Mouse (Mus musculus) lung, embryonic 15.5 days (tissue): ENCODE data around the gene Lmln. TPM values are rescaled to one million over a fixed set of nuclear protein-coding genes. Genes with fewer than 3 reads are reported as not detected.
"Not testable (repeated sequence)": the region's sequence is repeated elsewhere in the genome, so short reads cannot be mapped to it uniquely, and the experiment has no call there.

Source experiments
- ATAC-seq: fragments of 200-750 bp; cut with Nextera tagmentation; 2 replicates; pipeline ENCODE4 v1.8.0; 2017; ENCODE audit warnings: moderate number of reproducible peaks, borderline replicate concordance; ENCODE audit not compliant: low FRiP score, low TSS enrichment; ENCODE audit errors: extremely low read depth
- H3K27ac ChIP-seq: fragments of 300-500 bp; sonication (generic); 2 replicates; pipeline ENCODE4 v1.5.1; 2015; ENCODE audit warnings: moderate library complexity, mild to moderate bottlenecking, inconsistent platforms
- H3K27me3 ChIP-seq: fragments of 300-500 bp; sonication (generic); 2 replicates; pipeline ENCODE4 v1.6.1; 2015; ENCODE audit warnings: inconsistent platforms
- H3K36me3 ChIP-seq: fragments of 300-500 bp; sonication (generic); 2 replicates; pipeline ENCODE4 v1.6.1; 2015; ENCODE audit warnings: inconsistent platforms
- H3K4me1 ChIP-seq: fragments of 300-500 bp; sonication (generic); 2 replicates; pipeline ENCODE4 v1.6.1; 2015; ENCODE audit warnings: inconsistent platforms
- H3K4me2 ChIP-seq: fragments of 300-500 bp; sonication (generic); 2 replicates; pipeline ENCODE4 v1.6.1; 2015; ENCODE audit warnings: inconsistent platforms, mild to moderate bottlenecking, moderate library complexity
- H3K4me3 ChIP-seq: fragments of 300-500 bp; sonication (generic); 2 replicates; pipeline ENCODE4 v1.5.1; 2015; ENCODE audit warnings: mild to moderate bottlenecking, inconsistent platforms
- H3K9ac ChIP-seq: fragments of 300-500 bp; sonication (generic); 2 replicates; pipeline ENCODE4 v1.6.1; 2015; ENCODE audit warnings: inconsistent platforms
- H3K9me3 ChIP-seq: fragments of 300-500 bp; sonication (generic); 2 replicates; pipeline ENCODE4 v1.6.1; 2016; ENCODE audit warnings: inconsistent platforms
- WGBS: fragments of 180-500 bp; shearing (Covaris S2); methylation state at CpG from one replicate; pipeline ENCODE4 v1.1.7; 2015; 5-methylcytosine and 5-hydroxymethylcytosine counted together
- polyA plus RNA-seq: library from polyadenylated mRNA; unstranded; fragments of >200 nt; fragmentation: Nextera tagmentation; extraction: Ambion mirVana; gene quantifications from 2 replicates; pipeline ENCODE4 v1.2.1, GENCODE M21; 2015

Gene Lmln
- polyA plus RNA-seq, 1 experiment from 2014 or later = 4.2 TPM

GRCm38 (mm10) chr16:33141758-33142280, 79.5 kb downstream of the Lmln start:
- H3K36me3 ChIP-seq = no peaks in the 10 kb centered on the region
- H3K27me3 ChIP-seq = no peaks in the 10 kb centered on the region
- 47% methylated on average over 3 of the region's 3 CpGs for WGBS
- no peak overlapping the region for H3K4me3 ChIP-seq
- H3K9me3 ChIP-seq = no peaks in the 10 kb centered on the region
- no peak overlapping the region for H3K9ac ChIP-seq
- H3K4me1 ChIP-seq = no peaks in the 10 kb centered on the region
- no peak overlapping the region for H3K27ac ChIP-seq
- no peak for ATAC-seq
- no peak overlapping the region for H3K4me2 ChIP-seq

- H3K27ac ChIP-seq = no peak overlapping the region
- no peaks in the 10 kb centered on the region for H3K36me3 ChIP-seq
- H3K27me3 ChIP-seq = no peaks in the 10 kb centered on the region
- no peak overlapping the region for H3K4me2 ChIP-seq
- no peaks in the 10 kb centered on the region for H3K9me3 ChIP-seq
- no peak overlapping the region for H3K4me3 ChIP-seq
- no peak overlapping the region for H3K9ac ChIP-seq
- WGBS = 58% methylated on average over 2 of the region's 2 CpGs
- ATAC-seq = no peak
- H3K4me1 ChIP-seq = no peaks in the 10 kb centered on the region
Measured at GRCm38 (mm10) chr16:33143452-33143851, 81.1 kb downstream of the Lmln start.

- H3K27ac ChIP-seq = no peak overlapping the region
- no peak overlapping the region for H3K4me3 ChIP-seq
- WGBS = 90% methylated on average over 3 of the region's 3 CpGs
- no peaks in the 10 kb centered on the region for H3K36me3 ChIP-seq
- H3K9me3 ChIP-seq = no peaks in the 10 kb centered on the region
- no peak overlapping the region for H3K9ac ChIP-seq
- H3K4me2 ChIP-seq = no peak overlapping the region
- no peak for ATAC-seq
- no peaks in the 10 kb centered on the region for H3K4me1 ChIP-seq
- no peaks in the 10 kb centered on the region for H3K27me3 ChIP-seq
Measured at GRCm38 (mm10) chr16:33146185-33146584, 83.9 kb downstream of the Lmln start.

GRCm38 (mm10) chr16:33148135-33148534, 85.8 kb downstream of the Lmln start:
- H3K4me2 ChIP-seq = no peak overlapping the region
- no peak overlapping the region for H3K27ac ChIP-seq
- no peaks in the 10 kb centered on the region for H3K9me3 ChIP-seq
- no peaks in the 10 kb centered on the region for H3K36me3 ChIP-seq
- WGBS = 81% methylated on average over 4 of the region's 4 CpGs
- H3K4me1 ChIP-seq = no peaks in the 10 kb centered on the region
- H3K9ac ChIP-seq = no peak overlapping the region
- no peak for ATAC-seq
- H3K27me3 ChIP-seq = no peaks in the 10 kb centered on the region
- H3K4me3 ChIP-seq = no peak overlapping the region

- H3K9me3 ChIP-seq, H3K4me2 ChIP-seq, H3K27me3 ChIP-seq, H3K36me3 ChIP-seq, H3K9ac ChIP-seq, H3K4me1 ChIP-seq, H3K27ac ChIP-seq, H3K4me3 ChIP-seq, ATAC-seq: not testable (repeated sequence)
- WGBS = 74% methylated on average over 9 of the region's 9 CpGs
Measured at GRCm38 (mm10) chr16:33150875-33151274, 88.6 kb downstream of the Lmln start.

- Histone ChIP-seq H3K9me3 (no peaks in the 10 kb centered on the region), H3K27me3 (no peaks in the 10 kb centered on the region), H3K27ac (no peak overlapping the region), H3K36me3 (no peaks in the 10 kb centered on the region), H3K4me2 (no peak overlapping the region), H3K4me3 (no peak overlapping the region), H3K4me1 (no peaks in the 10 kb centered on the region), H3K9ac (no peak overlapping the region)
- WGBS = 58% methylated on average over 8 of the region's 8 CpGs
- no peak for ATAC-seq
Measured at GRCm38 (mm10) chr16:33151558-33151957, 89.2 kb downstream of the Lmln start.

GRCm38 (mm10) chr16:33154992-33155391, 92.7 kb downstream of the Lmln start:
- 49% methylated on average over 4 of the region's 4 CpGs for WGBS
- Histone ChIP-seq H3K9me3 (no peaks in the 10 kb centered on the region), H3K4me3 (no peak overlapping the region), H3K4me1 (no peaks in the 10 kb centered on the region), H3K27ac (no peak overlapping the region), H3K36me3 (no peaks in the 10 kb centered on the region), H3K27me3 (no peaks in the 10 kb centered on the region), H3K4me2 (no peak overlapping the region), H3K9ac (no peak overlapping the region)
- no peak for ATAC-seq

GRCm38 (mm10) chr16:33158006-33158405, 95.7 kb downstream of the Lmln start:
- Histone ChIP-seq H3K4me2 (no peak overlapping the region), H3K4me1 (no peaks in the 10 kb centered on the region), H3K9ac (no peak overlapping the region), H3K27ac (no peak overlapping the region), H3K4me3 (no peak overlapping the region), H3K27me3 (no peaks in the 10 kb centered on the region), H3K36me3 (no peaks in the 10 kb centered on the region), H3K9me3 (no peaks in the 10 kb centered on the region)
- 85% methylated on average over 11 of the region's 11 CpGs for WGBS
- ATAC-seq = no peak

- H3K9me3 ChIP-seq = no peaks in the 10 kb centered on the region
- 87% methylated on average over 14 of the region's 14 CpGs for WGBS
- H3K4me2 ChIP-seq = no peak overlapping the region
- H3K36me3 ChIP-seq = no peaks in the 10 kb centered on the region
- H3K27ac ChIP-seq = no peak overlapping the region
- no peaks in the 10 kb centered on the region for H3K4me1 ChIP-seq
- no peak overlapping the region for H3K9ac ChIP-seq
- no peak overlapping the region for H3K4me3 ChIP-seq
- H3K27me3 ChIP-seq = no peaks in the 10 kb centered on the region
- no peak for ATAC-seq
Measured at GRCm38 (mm10) chr16:33158590-33159071, 96.3 kb downstream of the Lmln start.

GRCm38 (mm10) chr16:33159363-33159762, 97.0 kb downstream of the Lmln start:
- no peaks in the 10 kb centered on the region for H3K27me3 ChIP-seq
- no peak for ATAC-seq
- no peak overlapping the region for H3K9ac ChIP-seq
- H3K9me3 ChIP-seq = no peaks in the 10 kb centered on the region
- no peak overlapping the region for H3K27ac ChIP-seq
- no peak overlapping the region for H3K4me3 ChIP-seq
- WGBS = 84% methylated on average over 2 of the region's 2 CpGs
- H3K4me2 ChIP-seq = no peak overlapping the region
- H3K36me3 ChIP-seq = no peaks in the 10 kb centered on the region
- H3K4me1 ChIP-seq = no peaks in the 10 kb centered on the region

- Histone ChIP-seq H3K4me2 (no peak overlapping the region), H3K27me3 (no peaks in the 10 kb centered on the region), H3K4me1 (no peaks in the 10 kb centered on the region), H3K36me3 (no peaks in the 10 kb centered on the region), H3K9me3 (no peaks in the 10 kb centered on the region), H3K27ac (no peak overlapping the region), H3K9ac (no peak overlapping the region), H3K4me3 (no peak overlapping the region)
- no peak for ATAC-seq
- WGBS = 68% methylated on average over 13 of the region's 13 CpGs
Measured at GRCm38 (mm10) chr16:33163330-33164090, 101.2 kb downstream of the Lmln start.

- ATAC-seq, H3K9ac ChIP-seq, H3K9me3 ChIP-seq, H3K4me2 ChIP-seq, H3K4me3 ChIP-seq, H3K36me3 ChIP-seq, H3K4me1 ChIP-seq, H3K27ac ChIP-seq, H3K27me3 ChIP-seq: not testable (repeated sequence)
- WGBS = 66% methylated on average over 6 of the region's 6 CpGs
Measured at GRCm38 (mm10) chr16:33166284-33166683, 104.0 kb downstream of the Lmln start.
